Mouse (Mus musculus): Measurements from ENCODE around the gene Tmem217. TPM values are rescaled to one million over a fixed set of nuclear protein-coding genes. Genes with fewer than 3 reads are reported as not detected.
A peak's percentile ranks its signal among the peaks of the same experiment; 100 is the strongest.

Tmem217 gene
- total and polyA plus RNA-seq, 3 experiments: 2.5 to 4.5 TPM; not detected in 1

DNA sequence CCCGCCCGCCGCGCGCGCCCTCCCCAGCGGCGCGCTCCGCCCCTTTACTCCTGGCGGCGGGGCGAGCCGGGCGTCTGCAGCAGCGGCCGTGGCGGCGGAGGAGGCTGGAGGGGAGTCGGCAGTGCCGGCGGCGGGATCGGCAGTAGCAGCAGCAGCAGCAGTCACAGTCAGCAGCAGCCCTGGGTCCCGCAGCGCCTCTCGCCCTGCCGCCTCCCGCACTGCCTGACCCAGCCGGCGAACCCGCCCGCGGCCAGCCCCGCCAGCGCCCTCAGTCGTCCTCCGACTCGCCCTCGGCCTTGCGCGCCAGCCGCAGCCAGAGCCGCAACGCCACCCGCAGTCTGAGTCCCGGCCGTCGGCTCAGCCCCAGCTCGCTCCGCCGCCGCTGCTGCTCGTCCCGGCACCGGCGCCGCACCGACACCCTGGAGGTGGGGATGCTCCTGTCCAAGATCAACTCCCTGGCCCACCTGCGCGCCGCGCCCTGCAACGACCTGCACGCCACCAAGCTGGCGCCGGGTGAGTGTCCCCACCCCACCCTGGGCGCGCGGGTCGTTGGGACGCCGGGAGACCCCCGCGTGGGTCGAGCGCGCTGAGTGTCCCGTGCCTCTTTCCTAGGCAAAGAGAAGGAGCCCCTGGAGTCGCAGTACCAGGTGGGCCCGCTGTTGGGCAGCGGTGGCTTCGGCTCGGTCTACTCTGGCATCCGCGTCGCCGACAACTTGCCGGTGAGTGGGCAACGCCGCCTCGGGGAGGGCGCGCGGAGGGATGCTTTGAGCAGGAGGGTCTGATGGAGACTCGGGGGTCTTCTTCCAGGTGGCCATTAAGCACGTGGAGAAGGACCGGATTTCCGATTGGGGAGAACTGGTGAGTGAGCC lies 61.2 kb downstream of the Tmem217 start, which contains the start of gene Pim1 (continued):
- no peak for TF ChIP-seq CTCF (IDR thresholded peaks at IDR 0.05 in 2 of 3, conservative IDR thresholded peaks at IDR 0.05 in 1 of 3; ENCODE audit: control insufficient read depth in 1 of 3, insufficient read depth in 1 of 3, low read depth in 2 of 3, low read length in 3 of 3, poor library complexity in 1 of 3, severe bottlenecking in 1 of 3)
- no peak for TF ChIP-seq MAFK (IDR thresholded peaks at IDR 0.05; ENCODE audit: borderline replicate concordance, low read depth, low read length)
- no peak for TF ChIP-seq HCFC1 (IDR thresholded peaks at IDR 0.05; ENCODE audit: low read depth, low read length)
- peak; percentile 69 to 83; a peak in 3 of 4 replicates for TF ChIP-seq POLR2A (IDR thresholded peaks at IDR 0.05; ENCODE audit: control insufficient read depth in 1 of 2, insufficient read depth in 1 of 2, low read depth in 1 of 2, low read length in 2 of 2, poor library complexity in 1 of 2)
- TF ChIP-seq ZC3H11A (IDR thresholded peaks at IDR 0.05; ENCODE audit: low read depth, low read length): no peak
- TF ChIP-seq TAL1 (IDR thresholded peaks at IDR 0.05; ENCODE audit: low read length): no peak
- no peak for TF ChIP-seq NRF1 (IDR thresholded peaks at IDR 0.05; ENCODE audit: insufficient read depth, low read depth, low read length, poor library complexity, severe bottlenecking)
- TF ChIP-seq USF2 (IDR thresholded peaks at IDR 0.05; ENCODE audit: borderline replicate concordance in 1 of 2, insufficient read depth in 1 of 2, low read depth in 1 of 2, low read length in 2 of 2): no peak
- peak; percentile 51; the same call in 1 of the 2 replicates for TF ChIP-seq MAX (IDR thresholded peaks at IDR 0.05; ENCODE audit: low read length)
- no peak for TF ChIP-seq USF1 (IDR thresholded peaks at IDR 0.05; ENCODE audit: low read depth, low read length)
- no peak for TF ChIP-seq RCOR1 (IDR thresholded peaks at IDR 0.05; ENCODE audit: low read depth, low read length)
- TF ChIP-seq BHLHE40 (IDR thresholded peaks at IDR 0.05; ENCODE audit: borderline replicate concordance, low read depth, low read length): no peak
- TF ChIP-seq E2F4 (IDR thresholded peaks at IDR 0.05; ENCODE audit: borderline replicate concordance, low read depth, low read length): no peak
- TF ChIP-seq ZMIZ1 (IDR thresholded peaks at IDR 0.05; ENCODE audit: low read depth, low read length): peak; percentile 46; the same call in 1 of the 2 replicates
- TF ChIP-seq ETS1 (IDR thresholded peaks at IDR 0.05; ENCODE audit: low read depth, low read length): no peak
- 0 out of 2 replicates have a peak, but pooled peaks have one; percentile 26 for TF ChIP-seq MAZ (IDR thresholded peaks at IDR 0.05; ENCODE audit: low read depth, low read length)
- no peak for TF ChIP-seq RAD21 (IDR thresholded peaks at IDR 0.05; ENCODE audit: low read depth, low read length)
- no peak for TF ChIP-seq CHD2 (IDR thresholded peaks at IDR 0.05; ENCODE audit: low read length)

DNA sequence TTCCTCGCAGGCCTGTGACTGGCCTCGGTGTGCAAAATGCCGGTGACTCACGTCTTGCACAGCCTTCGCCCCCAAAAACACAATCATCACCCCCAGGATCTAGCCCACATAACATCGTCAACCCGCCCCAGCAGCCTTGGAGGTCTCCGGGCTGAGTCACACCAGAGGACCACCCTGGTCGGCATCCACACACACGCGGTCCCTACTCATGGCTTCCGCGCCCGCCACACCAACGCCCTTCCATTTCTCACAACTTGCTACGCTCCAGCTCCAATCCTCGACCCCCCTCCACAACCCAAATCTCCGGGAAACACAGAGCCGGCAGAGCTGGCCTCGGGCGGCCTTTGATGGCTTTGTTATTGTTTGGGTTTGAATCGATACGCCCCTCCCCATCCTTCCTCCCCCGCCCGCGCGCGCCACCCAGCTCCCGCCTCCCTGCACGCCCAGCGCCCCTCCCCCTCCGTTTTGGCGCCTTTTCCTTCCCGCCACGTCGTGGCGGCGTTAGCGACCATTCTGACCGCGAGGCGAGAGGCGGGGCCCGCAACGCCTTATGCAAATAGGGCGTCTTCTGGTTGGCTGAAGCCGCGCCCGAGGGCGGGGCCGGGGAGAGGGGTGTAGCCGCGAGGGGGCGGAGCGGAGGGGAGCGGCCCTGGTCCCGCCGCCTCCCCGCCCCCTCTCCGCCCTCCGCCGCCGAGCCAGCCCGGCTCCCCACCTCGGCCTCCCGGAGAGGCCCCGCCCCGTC lies 62.0 kb downstream of the Tmem217 start:
- H3K4me1 ChIP-seq (ENCODE audit: control insufficient read depth in 1 of 2, insufficient read depth in 2 of 2, low read length in 2 of 2): peaks cover 0 to 15% of the 10 kb centered on the region in 2 experiments; a peak in 1 of 4 replicates
- H3K36me3 ChIP-seq (ENCODE audit: control insufficient read depth in 1 of 2, insufficient read depth in 2 of 2, low read length in 2 of 2): peaks cover 0 to 22% of the 10 kb centered on the region in 2 experiments; a peak in 2 of 4 replicates
- H3K9ac ChIP-seq (ENCODE audit: control insufficient read depth, low read depth, low read length, poor library complexity, severe bottlenecking): peak overlapping the region; percentile 69
- H3K4me3 ChIP-seq (ENCODE audit: control insufficient read depth in 1 of 2, insufficient read depth in 1 of 2, low read depth in 2 of 2, low read length in 2 of 2): peak overlapping the region; percentile 55 to 64
- H3K79me2 ChIP-seq (ENCODE audit: control insufficient read depth, insufficient read depth, low read length, poor library complexity): peaks cover 29% of the 10 kb centered on the region
- H3K27ac ChIP-seq (ENCODE audit: control insufficient read depth, low read depth, low read length): peak overlapping the region; percentile 53
- no peaks in the 10 kb centered on the region for H3K9me3 ChIP-seq (replicated peaks; ENCODE audit: insufficient read depth, low read length)
- DNase-seq (ENCODE audit: low read depth, low spot score): peak; percentile 99
- no peaks in the 10 kb centered on the region for H3K27me3 ChIP-seq (ENCODE audit: control insufficient read depth in 1 of 2, insufficient read depth in 2 of 2, low read length in 2 of 2)
- no peak for TF ChIP-seq UBTF (IDR thresholded peaks at IDR 0.05; ENCODE audit: borderline replicate concordance, insufficient read depth, low read depth, low read length)
- no peak for TF ChIP-seq ZMIZ1 (IDR thresholded peaks at IDR 0.05; ENCODE audit: low read depth, low read length)
- TF ChIP-seq USF1 (IDR thresholded peaks at IDR 0.05; ENCODE audit: low read depth, low read length): no peak
- peak; percentile 61 for TF ChIP-seq MAX (IDR thresholded peaks at IDR 0.05; ENCODE audit: low read length)
- TF ChIP-seq TBP (IDR thresholded peaks at IDR 0.05; ENCODE audit: low read depth, low read length): no peak
- no peak for TF ChIP-seq RCOR1 (IDR thresholded peaks at IDR 0.05; ENCODE audit: low read depth, low read length)
- no peak for TF ChIP-seq RAD21 (IDR thresholded peaks at IDR 0.05; ENCODE audit: low read depth, low read length)
- no peak for TF ChIP-seq MAFK (IDR thresholded peaks at IDR 0.05; ENCODE audit: borderline replicate concordance, low read depth, low read length)
- TF ChIP-seq KAT2A (conservative IDR thresholded peaks at IDR 0.05; ENCODE audit: low read depth, low read length): no peak
- no peak for TF ChIP-seq TCF12 (IDR thresholded peaks at IDR 0.05; ENCODE audit: low read depth, low read length)
- no peak for TF ChIP-seq ZKSCAN1 (IDR thresholded peaks at IDR 0.05; ENCODE audit: low read depth, low read length)
- TF ChIP-seq MYB (IDR thresholded peaks at IDR 0.05; ENCODE audit: low read depth, low read length): no peak
- TF ChIP-seq MAZ (IDR thresholded peaks at IDR 0.05; ENCODE audit: low read depth, low read length): peak; percentile 96; the same call in 1 of the 2 replicates
- no peak for TF ChIP-seq ZNF384 (IDR thresholded peaks at IDR 0.05; ENCODE audit: low read depth, low read length)
- 0 out of 6 replicates have a peak, but pooled peaks of 1 of the 3 experiments have one; percentile 0 for TF ChIP-seq CTCF (IDR thresholded peaks at IDR 0.05 in 2 of 3, conservative IDR thresholded peaks at IDR 0.05 in 1 of 3; ENCODE audit: control insufficient read depth in 1 of 3, insufficient read depth in 1 of 3, low read depth in 2 of 3, low read length in 3 of 3, poor library complexity in 1 of 3, severe bottlenecking in 1 of 3)
- TF ChIP-seq GATA1 (IDR thresholded peaks at IDR 0.05; ENCODE audit: low read depth, low read length): no peak
- no peak for TF ChIP-seq HCFC1 (IDR thresholded peaks at IDR 0.05; ENCODE audit: low read depth, low read length)
- TF ChIP-seq BHLHE40 (IDR thresholded peaks at IDR 0.05; ENCODE audit: borderline replicate concordance, low read depth, low read length): no peak
- TF ChIP-seq E2F4 (IDR thresholded peaks at IDR 0.05; ENCODE audit: borderline replicate concordance, low read depth, low read length): peak; percentile 96; the same call in 1 of the 2 replicates
- TF ChIP-seq MXI1 (IDR thresholded peaks at IDR 0.05; ENCODE audit: low read depth, low read length): peak; percentile 46
- no peak for TF ChIP-seq TAL1 (IDR thresholded peaks at IDR 0.05; ENCODE audit: low read length)
- no peak for TF ChIP-seq GABPA (IDR thresholded peaks at IDR 0.05; ENCODE audit: low read depth, low read length)
